Mouse (Mus musculus): Measurements from ENCODE around the gene 2410002F23Rik. TPM values are rescaled to one million over a fixed set of nuclear protein-coding genes. Genes with fewer than 3 reads are reported as not detected.

2410002F23Rik gene
- total and polyA plus RNA-seq, 2 experiments from 2014 or later = 239 to 340 TPM

- no peak for ATAC-seq
- no peak for TF ChIP-seq CTCF (IDR thresholded peaks at IDR 0.05; ENCODE audit: low read depth)
- H3K27me3 ChIP-seq (ENCODE audit: insufficient read depth, low read length) = no peaks in the 10 kb centered on the region
- no peaks in the 10 kb centered on the region for H3K4me1 ChIP-seq (ENCODE audit: insufficient read depth, low read length)
- H3K36me3 ChIP-seq (ENCODE audit: insufficient read depth, low read length) = no peaks in the 10 kb centered on the region
- no peak within 1 kb of the TSS for H3K4me2 ChIP-seq (ENCODE audit: low read depth, low read length)
- no peak within 1 kb of the TSS for H3K4me3 ChIP-seq (ENCODE audit: low read length)
- H3K27ac ChIP-seq = no peak within 1 kb of the TSS
- no peak for DNase-seq (ENCODE audit: low spot score)
- no peak within 1 kb of the TSS for H3K9ac ChIP-seq (replicated peaks; ENCODE audit: low read length)
- WGBS = 44% methylated on average over 1 of the region's 1 CpGs
- no peaks in the 10 kb centered on the region for H3K9me3 ChIP-seq (ENCODE audit: low read length)
These were observed 21.4 kb upstream of the 2410002F23Rik start, which contains the start of gene Klk1 for GRCm38 (mm10) chr7:44225076-44225475. Gene Klk1 (plus strand): TSS chr7:44225360.

GRCm38 (mm10) chr7:44235909-44236308 is 10.6 kb upstream of the 2410002F23Rik start, which contains the start of gene Gm36864:
Gene Gm36864 (plus strand): TSS chr7:44236177.
- Histone ChIP-seq H3K9me3 (ENCODE audit: low read length) (no peaks in the 10 kb centered on the region), H3K36me3 (ENCODE audit: insufficient read depth, low read length) (no peaks in the 10 kb centered on the region), H3K4me1 (ENCODE audit: insufficient read depth, low read length) (no peaks in the 10 kb centered on the region), H3K4me2 (ENCODE audit: low read depth, low read length) (no peak within 1 kb of the TSS), H3K27me3 (ENCODE audit: insufficient read depth, low read length) (no peaks in the 10 kb centered on the region), H3K9ac (replicated peaks; ENCODE audit: low read length) (no peak within 1 kb of the TSS), H3K4me3 (ENCODE audit: low read length) (no peak within 1 kb of the TSS), H3K27ac (no peak within 1 kb of the TSS)
- no peak for ATAC-seq
- TF ChIP-seq CTCF (IDR thresholded peaks at IDR 0.05; ENCODE audit: low read depth) = no peak
- DNase-seq (ENCODE audit: low spot score) = no peak
- WGBS = 53% methylated on average over 3 of the region's 3 CpGs

GRCm38 (mm10) chr7:44239913-44240312 is 6.6 kb upstream of the 2410002F23Rik start:
- DNase-seq (ENCODE audit: low spot score) (no peak), ATAC-seq (no peak)
- Histone ChIP-seq H3K9ac (replicated peaks; ENCODE audit: low read length) (no peak overlapping the region), H3K4me1 (ENCODE audit: insufficient read depth, low read length) (no peaks in the 10 kb centered on the region), H3K36me3 (ENCODE audit: insufficient read depth, low read length) (no peaks in the 10 kb centered on the region), H3K4me2 (ENCODE audit: low read depth, low read length) (no peak overlapping the region), H3K9me3 (ENCODE audit: low read length) (no peaks in the 10 kb centered on the region), H3K4me3 (ENCODE audit: low read length) (no peak overlapping the region), H3K27ac (no peak overlapping the region), H3K27me3 (ENCODE audit: insufficient read depth, low read length) (no peaks in the 10 kb centered on the region)
- no peak for TF ChIP-seq CTCF (IDR thresholded peaks at IDR 0.05; ENCODE audit: low read depth)
- 48% methylated on average over 2 of the region's 2 CpGs for WGBS

GRCm38 (mm10) chr7:44240712-44241111 is 5.8 kb upstream of the 2410002F23Rik start:
- no peak for ATAC-seq
- Histone ChIP-seq H3K4me1 (ENCODE audit: insufficient read depth, low read length) (peaks cover 4% of the 10 kb centered on the region; the same call in 1 of the 2 replicates), H3K9ac (replicated peaks; ENCODE audit: low read length) (no peak overlapping the region), H3K36me3 (ENCODE audit: insufficient read depth, low read length) (no peaks in the 10 kb centered on the region), H3K27me3 (ENCODE audit: insufficient read depth, low read length) (no peaks in the 10 kb centered on the region), H3K4me2 (ENCODE audit: low read depth, low read length) (no peak overlapping the region), H3K9me3 (ENCODE audit: low read length) (no peaks in the 10 kb centered on the region), H3K4me3 (ENCODE audit: low read length) (no peak overlapping the region), H3K27ac (no peak overlapping the region)
- no peak for DNase-seq (ENCODE audit: low spot score)
- WGBS = 55% methylated on average over 1 of the region's 1 CpGs
- TF ChIP-seq CTCF (IDR thresholded peaks at IDR 0.05; ENCODE audit: low read depth) = no peak

- Histone ChIP-seq H3K4me1 (ENCODE audit: insufficient read depth, low read length) (peaks cover 4% of the 10 kb centered on the region; the same call in 1 of the 2 replicates), H3K4me2 (ENCODE audit: low read depth, low read length) (no peak overlapping the region), H3K9ac (replicated peaks; ENCODE audit: low read length) (no peak overlapping the region), H3K4me3 (ENCODE audit: low read length) (no peak overlapping the region), H3K27ac (no peak overlapping the region), H3K27me3 (ENCODE audit: insufficient read depth, low read length) (no peaks in the 10 kb centered on the region), H3K9me3 (ENCODE audit: low read length) (no peaks in the 10 kb centered on the region), H3K36me3 (ENCODE audit: insufficient read depth, low read length) (no peaks in the 10 kb centered on the region)
- DNase-seq (ENCODE audit: low spot score) (no peak), ATAC-seq (no peak)
- 72% methylated on average over 2 of the region's 2 CpGs for WGBS
- TF ChIP-seq CTCF (IDR thresholded peaks at IDR 0.05; ENCODE audit: low read depth) = no peak
These were observed 5.4 kb upstream of the 2410002F23Rik start for GRCm38 (mm10) chr7:44241163-44241562.

GRCm38 (mm10) chr7:44244080-44244479 is 2.4 kb upstream of the 2410002F23Rik start:
- WGBS = 50% methylated on average over 1 of the region's 1 CpGs

GRCm38 (mm10) chr7:44246984-44247470 is 505 bp downstream of the 2410002F23Rik start:
- Histone ChIP-seq H3K4me3 (ENCODE audit: low read length) (peak overlapping the region; percentile 91), H3K36me3 (ENCODE audit: insufficient read depth, low read length) (peaks cover 15% of the 10 kb centered on the region), H3K27me3 (ENCODE audit: insufficient read depth, low read length) (no peaks in the 10 kb centered on the region), H3K4me2 (ENCODE audit: low read depth, low read length) (peak overlapping the region; percentile 82), H3K4me1 (ENCODE audit: insufficient read depth, low read length) (peaks cover 10% of the 10 kb centered on the region), H3K9ac (replicated peaks; ENCODE audit: low read length) (peak overlapping the region; percentile 99), H3K9me3 (ENCODE audit: low read length) (no peaks in the 10 kb centered on the region), H3K27ac (peak overlapping the region; percentile 98)
- under 1% methylated on average over 23 of the region's 23 CpGs for WGBS
- ATAC-seq (peak; percentile 61), DNase-seq (ENCODE audit: low spot score) (peak; percentile 78)
- no peak for TF ChIP-seq CTCF (IDR thresholded peaks at IDR 0.05; ENCODE audit: low read depth)

More at GRCm38 (mm10) chr7:44244080-44244479, 2.4 kb upstream of the 2410002F23Rik start:
- Histone ChIP-seq H3K4me1 (ENCODE audit: insufficient read depth, low read length) (peaks cover 10% of the 10 kb centered on the region), H3K9ac (replicated peaks; ENCODE audit: low read length) (no peak overlapping the region), H3K9me3 (ENCODE audit: low read length) (no peaks in the 10 kb centered on the region), H3K27ac (no peak overlapping the region), H3K36me3 (ENCODE audit: insufficient read depth, low read length) (0 out of 2 replicates have a peak, but pooled peaks cover 2% of the 10 kb centered on the region), H3K27me3 (ENCODE audit: insufficient read depth, low read length) (no peaks in the 10 kb centered on the region), H3K4me2 (ENCODE audit: low read depth, low read length) (no peak overlapping the region), H3K4me3 (ENCODE audit: low read length) (no peak overlapping the region)
- DNase-seq (ENCODE audit: low spot score) (no peak), ATAC-seq (no peak)
- no peak for TF ChIP-seq CTCF (IDR thresholded peaks at IDR 0.05; ENCODE audit: low read depth)

All from hindbrain, postnatal 0 days (tissue).